Mouse (Mus musculus) hindbrain, embryonic 11.5 days (tissue): ENCODE data around the gene Srgap2. TPM values are rescaled to one million over a fixed set of nuclear protein-coding genes. Genes with fewer than 3 reads are reported as not detected.

Source experiments
- ATAC-seq: fragments of 200-750 bp; cut with Nextera tagmentation; 2 replicates; pipeline ENCODE4 v1.8.0; 2017; ENCODE audit warnings: mild to moderate bottlenecking, moderate TSS enrichment, moderate library complexity; ENCODE audit not compliant: low FRiP score
- DNase-seq: peaks from one replicate; pipeline ENCODE4 v3.0.0-alpha.2; 2015; ENCODE audit warnings: low spot score
- H3K27ac ChIP-seq: fragments of 300-500 bp; sonication (generic); 2 replicates; pipeline ENCODE4 v1.5.1; 2014; ENCODE audit warnings: mild to moderate bottlenecking, low read depth, low read length
- H3K27me3 ChIP-seq: fragments of 300-500 bp; sonication (generic); 2 replicates; pipeline ENCODE4 v1.6.1; 2014; ENCODE audit warnings: mild to moderate bottlenecking, low read length, moderate library complexity, mixed read lengths; ENCODE audit not compliant: control insufficient read depth, insufficient read depth
- H3K36me3 ChIP-seq: fragments of 300-500 bp; sonication (generic); 2 replicates; pipeline ENCODE4 v1.6.1; 2014; ENCODE audit warnings: mild to moderate bottlenecking, low read length, moderate library complexity, mixed read lengths; ENCODE audit not compliant: control insufficient read depth, insufficient read depth
- H3K4me1 ChIP-seq: fragments of 300-500 bp; sonication (generic); replicated peaks from 2 replicates; pipeline ENCODE4 v1.6.1; 2014; ENCODE audit warnings: low read length, mixed read lengths; ENCODE audit not compliant: control insufficient read depth, insufficient read depth
- H3K4me2 ChIP-seq: fragments of 300-500 bp; sonication (generic); replicated peaks from 2 replicates; pipeline ENCODE4 v1.6.1; 2014; ENCODE audit warnings: mild to moderate bottlenecking, low read depth, low read length
- H3K4me3 ChIP-seq: fragments of 300-500 bp; sonication (generic); 2 replicates; pipeline ENCODE4 v1.5.1; 2014; ENCODE audit warnings: low read depth, low read length
- H3K9ac ChIP-seq: fragments of 300-500 bp; sonication (generic); 2 replicates; pipeline ENCODE4 v1.6.1; 2014; ENCODE audit warnings: low read depth, low read length
- H3K9me3 ChIP-seq: fragments of 300-500 bp; sonication (generic); 2 replicates; pipeline ENCODE4 v1.6.1; 2016; ENCODE audit warnings: low read length; ENCODE audit not compliant: control insufficient read depth
- WGBS: fragments of 180-500 bp; shearing (Covaris S2); extraction: QIAGEN DNeasy Blood & Tissue Kit; methylation state at CpG from one replicate; pipeline ENCODE4 v1.1.7; 2014; 5-methylcytosine and 5-hydroxymethylcytosine counted together
- polyA plus RNA-seq: library from polyadenylated mRNA; unstranded; fragments of >200 nt; fragmentation: Nextera tagmentation; extraction: Ambion mirVana; gene quantifications from 2 replicates; pipeline ENCODE4 v1.2.1, GENCODE M21; 2014

Gene Srgap2
- polyA plus RNA-seq, 1 experiment from 2014 or later: 24.8 TPM

- no peak overlapping the region for H3K9ac ChIP-seq
Observed at GRCm38 (mm10) chr1:131553428-131553827, 26.3 kb upstream of the Srgap2 start.

GRCm38 (mm10) chr1:131551956-131552355 is 24.8 kb upstream of the Srgap2 start:
- Histone ChIP-seq H3K27ac (no peak overlapping the region), H3K9me3 (no peaks in the 10 kb centered on the region), H3K27me3 (no peaks in the 10 kb centered on the region), H3K9ac (no peak overlapping the region), H3K4me2 (no peak overlapping the region), H3K4me3 (no peak overlapping the region), H3K36me3 (no peaks in the 10 kb centered on the region), H3K4me1 (no peaks in the 10 kb centered on the region)
- WGBS: 91% methylated on average over 2 of the region's 2 CpGs
- ATAC-seq: no peak
- DNase-seq: no peak

More at GRCm38 (mm10) chr1:131553428-131553827, 26.3 kb upstream of the Srgap2 start:
- ATAC-seq: no peak
- Histone ChIP-seq H3K27me3 (no peaks in the 10 kb centered on the region), H3K4me3 (no peak overlapping the region), H3K9me3 (no peaks in the 10 kb centered on the region), H3K4me2 (no peak overlapping the region), H3K4me1 (no peaks in the 10 kb centered on the region), H3K27ac (no peak overlapping the region), H3K36me3 (no peaks in the 10 kb centered on the region)
- no peak for DNase-seq

DNA sequence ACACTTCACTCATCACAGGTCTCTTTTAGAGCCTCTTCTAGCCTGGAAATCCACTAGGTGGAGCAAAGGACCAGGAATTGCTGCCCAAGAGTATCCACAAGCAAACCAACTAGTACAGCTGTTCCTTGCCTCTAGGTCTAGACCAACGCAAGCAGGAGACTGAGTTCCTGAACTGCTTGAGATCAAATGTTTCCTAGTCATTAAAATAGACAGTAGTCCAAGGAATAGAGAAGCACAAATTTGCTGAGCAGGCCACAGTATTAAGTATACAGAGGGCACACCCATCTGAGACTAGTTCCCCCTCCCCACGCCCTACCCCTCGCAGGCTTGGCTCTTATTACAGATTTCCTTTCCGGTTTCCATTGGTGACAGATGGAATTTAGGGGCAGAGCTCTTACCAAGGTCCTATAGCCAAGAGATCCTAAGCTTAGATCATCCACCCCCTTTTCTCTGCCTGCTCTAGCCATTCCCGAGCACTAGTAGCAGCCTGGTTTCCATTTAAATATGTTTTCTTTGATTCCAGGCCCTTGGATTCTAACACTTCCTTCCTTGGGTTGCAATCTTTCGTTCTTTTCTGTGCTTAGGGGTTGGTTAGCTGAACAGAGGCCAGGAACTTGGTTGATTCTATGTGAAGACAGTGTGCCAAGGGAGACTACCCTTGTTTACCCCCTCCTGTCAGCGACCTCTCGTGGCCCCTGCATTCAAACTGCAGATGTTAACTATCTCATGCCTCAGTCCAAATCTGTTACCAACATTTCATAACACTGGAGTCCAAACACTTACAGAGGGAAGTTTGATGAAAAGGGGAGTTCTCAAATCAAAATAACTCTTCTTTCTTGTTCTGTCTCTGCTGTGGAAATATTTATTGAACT is 21.6 kb upstream of the Srgap2 start:
- Histone ChIP-seq H3K27ac (no peak overlapping the region), H3K9me3 (no peaks in the 10 kb centered on the region), H3K36me3 (no peaks in the 10 kb centered on the region), H3K4me2 (no peak overlapping the region), H3K4me3 (no peak overlapping the region), H3K4me1 (no peaks in the 10 kb centered on the region), H3K27me3 (no peaks in the 10 kb centered on the region), H3K9ac (no peak overlapping the region)
- DNase-seq: peak; percentile 19
- ATAC-seq: no peak
- 35% methylated on average over 8 of the region's 8 CpGs for WGBS

DNA sequence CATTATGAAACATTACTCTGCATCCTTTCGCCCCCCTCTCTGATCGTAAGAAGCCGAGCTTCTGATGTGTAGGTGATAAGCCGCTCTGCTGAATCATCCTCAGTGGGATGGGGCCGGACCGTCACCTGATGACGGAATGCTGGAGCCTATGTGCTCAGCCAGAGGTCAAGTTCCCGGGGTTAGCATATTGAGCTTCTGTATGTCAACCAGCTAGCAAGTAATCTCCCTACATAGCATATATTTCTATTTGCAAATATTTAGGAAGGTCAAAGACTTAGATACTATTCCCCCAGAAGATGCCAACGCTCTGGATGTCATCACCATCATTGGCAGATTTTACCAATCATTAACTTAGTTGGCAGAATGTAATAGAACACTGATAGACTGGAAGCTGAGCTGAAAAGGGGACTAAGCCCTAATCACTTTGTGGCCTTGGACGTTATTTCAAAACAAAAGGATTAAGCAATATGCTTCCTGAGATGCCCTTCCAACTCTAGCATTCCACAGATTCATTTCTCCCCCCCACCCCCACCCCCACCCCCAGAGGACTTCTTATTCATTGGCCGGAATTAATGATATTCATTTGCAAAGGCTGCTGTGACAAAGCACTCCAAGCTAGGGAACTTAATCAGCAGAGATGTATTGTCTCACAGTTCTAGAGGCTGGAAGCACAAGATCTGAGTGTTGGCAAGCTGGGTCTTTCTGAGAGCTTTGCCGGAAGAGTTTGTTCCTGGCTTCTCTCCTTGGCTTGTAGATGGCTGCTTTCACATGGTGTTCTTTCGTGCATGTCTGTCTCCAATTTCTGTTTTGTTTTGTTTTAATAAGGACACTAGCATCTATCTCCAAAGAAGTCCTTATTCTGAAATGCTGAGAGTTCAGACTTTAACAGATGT is 19.9 kb upstream of the Srgap2 start:
- no peaks in the 10 kb centered on the region for H3K36me3 ChIP-seq
- no peaks in the 10 kb centered on the region for H3K4me1 ChIP-seq
- DNase-seq (no peak), ATAC-seq (no peak)
- H3K27ac ChIP-seq: no peak overlapping the region
- no peaks in the 10 kb centered on the region for H3K27me3 ChIP-seq
- no peak overlapping the region for H3K4me3 ChIP-seq
- H3K9ac ChIP-seq: no peak overlapping the region
- H3K4me2 ChIP-seq: no peak overlapping the region
- 86% methylated on average over 13 of the region's 13 CpGs for WGBS
- H3K9me3 ChIP-seq: no peaks in the 10 kb centered on the region

DNA sequence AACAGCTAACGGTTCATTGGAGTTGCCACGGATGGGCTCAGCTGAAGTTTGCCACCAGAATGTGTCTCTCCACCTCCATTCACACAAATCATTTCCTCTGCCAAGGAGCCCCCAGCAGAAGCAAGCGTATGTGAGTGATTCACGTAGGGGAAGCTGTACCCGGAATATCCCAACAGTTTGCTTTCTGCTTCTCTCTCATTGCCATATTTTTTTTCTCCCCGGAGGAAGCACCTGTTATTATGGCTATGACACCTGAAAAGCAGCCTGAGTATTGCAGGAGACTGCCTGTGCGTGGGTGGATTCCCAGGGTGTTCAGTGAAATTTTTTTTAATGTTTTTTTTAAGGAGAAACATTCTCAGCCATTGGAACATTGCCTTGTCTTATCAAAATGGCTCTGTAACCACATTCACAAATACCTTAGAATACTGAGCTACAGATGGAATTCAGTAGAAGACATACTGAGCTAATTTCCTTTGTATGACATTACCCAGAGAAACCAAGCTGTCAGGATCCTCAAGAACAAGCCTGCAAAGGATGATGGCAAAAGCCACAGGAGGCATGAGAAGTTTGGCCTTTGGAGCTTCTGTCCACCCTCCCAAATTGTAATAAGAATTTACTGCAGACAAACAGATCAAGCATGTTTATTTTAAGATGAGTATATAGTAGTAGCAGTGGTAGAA is 16.9 kb upstream of the Srgap2 start:
- no peak for ATAC-seq

GRCm38 (mm10) chr1:131541903-131542302 is 14.8 kb upstream of the Srgap2 start:
- ATAC-seq (no peak), DNase-seq (no peak)
- H3K4me2 ChIP-seq: no peak overlapping the region
- no peaks in the 10 kb centered on the region for H3K9me3 ChIP-seq
- H3K27ac ChIP-seq: no peak overlapping the region
- no peaks in the 10 kb centered on the region for H3K27me3 ChIP-seq
- H3K9ac ChIP-seq: no peak overlapping the region
- no peak overlapping the region for H3K4me3 ChIP-seq
- no peaks in the 10 kb centered on the region for H3K36me3 ChIP-seq
- H3K4me1 ChIP-seq: no peaks in the 10 kb centered on the region
- 86% methylated on average over 5 of the region's 5 CpGs for WGBS

More for the DNA sequence above, 16.9 kb upstream of the Srgap2 start:
- Histone ChIP-seq H3K9ac (no peak overlapping the region), H3K4me1 (no peaks in the 10 kb centered on the region), H3K4me3 (no peak overlapping the region), H3K27ac (no peak overlapping the region), H3K4me2 (no peak overlapping the region), H3K36me3 (no peaks in the 10 kb centered on the region), H3K9me3 (no peaks in the 10 kb centered on the region), H3K27me3 (no peaks in the 10 kb centered on the region)
- no peak for DNase-seq
- 84% methylated on average over 7 of the region's 7 CpGs for WGBS

DNA sequence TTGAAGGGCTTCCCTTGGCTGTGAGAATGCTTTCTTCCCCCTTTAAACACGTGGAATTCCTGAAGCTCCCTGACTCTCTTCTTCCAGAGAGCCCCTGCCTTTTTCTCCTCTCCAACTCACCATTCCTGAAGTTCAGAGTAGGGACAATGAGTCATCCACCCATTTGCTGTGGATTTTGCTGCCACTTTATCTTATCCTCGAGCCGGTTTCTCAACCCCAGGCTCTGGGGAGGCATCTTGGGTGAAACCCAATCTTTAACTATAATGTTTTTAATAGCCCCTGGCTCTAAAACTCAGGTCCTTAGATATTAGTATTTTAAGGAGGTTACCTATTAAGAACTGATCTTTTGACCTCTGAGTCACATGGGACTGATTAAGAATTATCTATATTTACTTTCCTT is 14.3 kb upstream of the Srgap2 start:
- ATAC-seq (no peak), DNase-seq (no peak)
- Histone ChIP-seq H3K36me3 (no peaks in the 10 kb centered on the region), H3K27me3 (no peaks in the 10 kb centered on the region), H3K4me1 (no peaks in the 10 kb centered on the region), H3K4me2 (no peak overlapping the region), H3K9me3 (no peaks in the 10 kb centered on the region), H3K4me3 (no peak overlapping the region), H3K27ac (no peak overlapping the region), H3K9ac (no peak overlapping the region)
- WGBS: 58% methylated on average over 3 of the region's 3 CpGs

GRCm38 (mm10) chr1:131540795-131541194 is 13.6 kb upstream of the Srgap2 start:
- H3K36me3 ChIP-seq: no peaks in the 10 kb centered on the region
- ATAC-seq (peak; percentile 57; the same call in 1 of the 2 replicates), DNase-seq (no peak)
- H3K4me2 ChIP-seq: no peak overlapping the region
- H3K4me3 ChIP-seq: no peak overlapping the region
- H3K27me3 ChIP-seq: no peaks in the 10 kb centered on the region
- no peak overlapping the region for H3K27ac ChIP-seq
- H3K9ac ChIP-seq: no peak overlapping the region
- H3K9me3 ChIP-seq: no peaks in the 10 kb centered on the region
- 56% methylated on average over 5 of the region's 5 CpGs for WGBS
- H3K4me1 ChIP-seq: no peaks in the 10 kb centered on the region
